Mouse (Mus musculus): Measurements from ENCODE around the gene Fgfr2. TPM values are rescaled to one million over a fixed set of nuclear protein-coding genes. Genes with fewer than 3 reads are reported as not detected.

Gene Fgfr2
- total and polyA plus RNA-seq, 2 experiments from 2014 or later: 12.1 to 32.6 TPM

- no peaks in the 10 kb centered on the region for H3K4me1 ChIP-seq (ENCODE audit: insufficient read depth, low read length)
- H3K9me3 ChIP-seq (ENCODE audit: low read length): no peaks in the 10 kb centered on the region
- no peak overlapping the region for H3K4me2 ChIP-seq (ENCODE audit: low read depth, low read length, poor library complexity, severe bottlenecking)
- no peak for ATAC-seq (ENCODE audit: low FRiP score)
- 0 out of 2 replicates have a peak, but pooled peaks cover 3% of the 10 kb centered on the region for H3K36me3 ChIP-seq (ENCODE audit: insufficient read depth, low read length)
- no peak overlapping the region for H3K27ac ChIP-seq (ENCODE audit: low read depth, low read length)
- no peaks in the 10 kb centered on the region for H3K27me3 ChIP-seq (ENCODE audit: insufficient read depth, low read length)
- WGBS: 94% methylated on average over 5 of the region's 5 CpGs
- TF ChIP-seq CTCF (IDR thresholded peaks at IDR 0.05): no peak
- H3K9ac ChIP-seq (replicated peaks; ENCODE audit: low read length, poor library complexity, severe bottlenecking): no peak overlapping the region
- DNase-seq (ENCODE audit: low spot score): no peak
- no peak overlapping the region for H3K4me3 ChIP-seq (ENCODE audit: low read depth, low read length)
Observed at GRCm38 (mm10) chr7:130435776-130436175, 2687.4 kb downstream of the Fgfr2 start.

- Histone ChIP-seq H3K4me1 (ENCODE audit: insufficient read depth, low read length) (no peaks in the 10 kb centered on the region), H3K9me3 (ENCODE audit: low read length) (no peaks in the 10 kb centered on the region), H3K4me3 (ENCODE audit: low read depth, low read length) (no peak overlapping the region), H3K9ac (replicated peaks; ENCODE audit: low read length, poor library complexity, severe bottlenecking) (no peak overlapping the region), H3K36me3 (ENCODE audit: insufficient read depth, low read length) (0 out of 2 replicates have a peak, but pooled peaks cover under 1% of the 10 kb centered on the region), H3K27me3 (ENCODE audit: insufficient read depth, low read length) (no peaks in the 10 kb centered on the region), H3K4me2 (ENCODE audit: low read depth, low read length, poor library complexity, severe bottlenecking) (no peak overlapping the region), H3K27ac (ENCODE audit: low read depth, low read length) (no peak overlapping the region)
- no peak for ATAC-seq (ENCODE audit: low FRiP score)
- WGBS: 96% methylated on average over 2 of the region's 2 CpGs
- TF ChIP-seq CTCF (IDR thresholded peaks at IDR 0.05): no peak
- DNase-seq (ENCODE audit: low spot score): no peak
Observed at GRCm38 (mm10) chr7:130432141-130432540, 2691.0 kb downstream of the Fgfr2 start.

- Histone ChIP-seq H3K36me3 (ENCODE audit: insufficient read depth, low read length) (no peaks in the 10 kb centered on the region; the same call in 1 of the 2 replicates), H3K9ac (replicated peaks; ENCODE audit: low read length, poor library complexity, severe bottlenecking) (no peak overlapping the region), H3K9me3 (ENCODE audit: low read length) (no peaks in the 10 kb centered on the region), H3K4me3 (ENCODE audit: low read depth, low read length) (no peak overlapping the region), H3K27me3 (ENCODE audit: insufficient read depth, low read length) (no peaks in the 10 kb centered on the region), H3K4me2 (ENCODE audit: low read depth, low read length, poor library complexity, severe bottlenecking) (no peak overlapping the region), H3K27ac (ENCODE audit: low read depth, low read length) (no peak overlapping the region), H3K4me1 (ENCODE audit: insufficient read depth, low read length) (no peaks in the 10 kb centered on the region)
- WGBS: 8% methylated on average over 5 of the region's 5 CpGs
- DNase-seq (ENCODE audit: low spot score) (no peak), ATAC-seq (ENCODE audit: low FRiP score) (no peak)
- TF ChIP-seq CTCF (IDR thresholded peaks at IDR 0.05): no peak
Observed at GRCm38 (mm10) chr7:130426586-130426985, 2696.6 kb downstream of the Fgfr2 start.

- H3K9me3 ChIP-seq (ENCODE audit: low read length): no peaks in the 10 kb centered on the region
- H3K4me3 ChIP-seq (ENCODE audit: low read depth, low read length): no peak overlapping the region
- no peak overlapping the region for H3K27ac ChIP-seq (ENCODE audit: low read depth, low read length)
- ATAC-seq (ENCODE audit: low FRiP score): no peak
- no peaks in the 10 kb centered on the region for H3K4me1 ChIP-seq (ENCODE audit: insufficient read depth, low read length)
- no peak overlapping the region for H3K9ac ChIP-seq (replicated peaks; ENCODE audit: low read length, poor library complexity, severe bottlenecking)
- DNase-seq (ENCODE audit: low spot score): no peak
- TF ChIP-seq CTCF (IDR thresholded peaks at IDR 0.05): no peak
- no peak overlapping the region for H3K4me2 ChIP-seq (ENCODE audit: low read depth, low read length, poor library complexity, severe bottlenecking)
- no peaks in the 10 kb centered on the region for H3K27me3 ChIP-seq (ENCODE audit: insufficient read depth, low read length)
- H3K36me3 ChIP-seq (ENCODE audit: insufficient read depth, low read length): no peaks in the 10 kb centered on the region; the same call in 1 of the 2 replicates
- WGBS: 80% methylated on average over 2 of the region's 2 CpGs
Observed at GRCm38 (mm10) chr7:130425991-130426390, 2697.2 kb downstream of the Fgfr2 start.

GRCm38 (mm10) chr7:130419961-130420360 lies 2703.2 kb downstream of the Fgfr2 start:
- no peak overlapping the region for H3K4me2 ChIP-seq (ENCODE audit: low read depth, low read length, poor library complexity, severe bottlenecking)

GRCm38 (mm10) chr7:130407622-130408021 lies 2715.5 kb downstream of the Fgfr2 start:
- H3K4me3 ChIP-seq (ENCODE audit: low read depth, low read length): no peak overlapping the region
- no peak overlapping the region for H3K4me2 ChIP-seq (ENCODE audit: low read depth, low read length, poor library complexity, severe bottlenecking)
- H3K27me3 ChIP-seq (ENCODE audit: insufficient read depth, low read length): no peaks in the 10 kb centered on the region
- no peak overlapping the region for H3K27ac ChIP-seq (ENCODE audit: low read depth, low read length)
- H3K9ac ChIP-seq (replicated peaks; ENCODE audit: low read length, poor library complexity, severe bottlenecking): no peak overlapping the region
- H3K4me1 ChIP-seq (ENCODE audit: insufficient read depth, low read length): no peaks in the 10 kb centered on the region
- DNase-seq (ENCODE audit: low spot score): no peak
- no peaks in the 10 kb centered on the region for H3K9me3 ChIP-seq (ENCODE audit: low read length)
- WGBS: 86% methylated on average over 10 of the region's 10 CpGs
- no peak for TF ChIP-seq CTCF (IDR thresholded peaks at IDR 0.05)
- no peaks in the 10 kb centered on the region for H3K36me3 ChIP-seq (ENCODE audit: insufficient read depth, low read length)
- ATAC-seq (ENCODE audit: low FRiP score): no peak

More at GRCm38 (mm10) chr7:130419961-130420360, 2703.2 kb downstream of the Fgfr2 start:
- Histone ChIP-seq H3K4me3 (ENCODE audit: low read depth, low read length) (no peak overlapping the region), H3K9me3 (ENCODE audit: low read length) (no peaks in the 10 kb centered on the region), H3K4me1 (ENCODE audit: insufficient read depth, low read length) (no peaks in the 10 kb centered on the region), H3K9ac (replicated peaks; ENCODE audit: low read length, poor library complexity, severe bottlenecking) (no peak overlapping the region), H3K36me3 (ENCODE audit: insufficient read depth, low read length) (no peaks in the 10 kb centered on the region; the same call in 1 of the 2 replicates), H3K27me3 (ENCODE audit: insufficient read depth, low read length) (no peaks in the 10 kb centered on the region), H3K27ac (ENCODE audit: low read depth, low read length) (no peak overlapping the region)
- no peak for TF ChIP-seq CTCF (IDR thresholded peaks at IDR 0.05)
- DNase-seq (ENCODE audit: low spot score) (no peak), ATAC-seq (ENCODE audit: low FRiP score) (no peak)
- WGBS: 67% methylated on average over 1 of the region's 1 CpGs

All from midbrain, postnatal 0 days (tissue).